Mouse (Mus musculus): ENCODE measurements at regions not wholly inside any gene's neighbourhood (a gene's known extent, or its start where the extent isn't known, plus 50 kb on each side); places are given as distances from the start of the nearest gene placed in this dataset.

DNA sequence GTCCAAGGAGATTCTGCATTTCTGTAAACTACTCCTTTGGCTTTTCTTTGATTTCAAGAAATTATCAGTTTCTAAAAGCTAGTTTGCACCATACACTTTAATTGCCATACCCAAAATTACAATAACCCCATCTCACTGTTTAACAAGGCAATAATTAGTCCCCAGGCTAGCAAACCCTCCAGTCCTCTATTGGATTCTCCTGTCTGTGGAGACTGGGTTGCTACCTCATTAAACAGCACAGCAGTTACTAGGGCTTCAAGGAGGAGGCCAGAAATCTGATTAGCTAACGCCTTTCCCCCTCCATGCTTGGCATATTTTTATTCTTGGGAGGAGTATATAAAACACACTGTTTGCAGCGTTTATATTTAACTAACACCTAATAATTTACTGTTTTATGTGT lies 119.1 kb downstream of the Hsd17b3 start:
- no peak overlapping the region for H3K4me3 ChIP-seq
- no peak overlapping the region for H3K27ac ChIP-seq
- no peak for TF ChIP-seq CTCF (conservative IDR thresholded peaks at IDR 0.05)
- DNase-seq (ENCODE audit: low spot score in 2 of 2) = no peak

- DNase-seq (ENCODE audit: low spot score in 2 of 2) = no peak
- TF ChIP-seq CTCF (conservative IDR thresholded peaks at IDR 0.05) = no peak
- Histone ChIP-seq H3K4me3 (no peak overlapping the region), H3K27ac (no peak overlapping the region)
Observed at GRCm38 (mm10) chr13:63968623-63969022, 120.4 kb downstream of the Hsd17b3 start.

DNA sequence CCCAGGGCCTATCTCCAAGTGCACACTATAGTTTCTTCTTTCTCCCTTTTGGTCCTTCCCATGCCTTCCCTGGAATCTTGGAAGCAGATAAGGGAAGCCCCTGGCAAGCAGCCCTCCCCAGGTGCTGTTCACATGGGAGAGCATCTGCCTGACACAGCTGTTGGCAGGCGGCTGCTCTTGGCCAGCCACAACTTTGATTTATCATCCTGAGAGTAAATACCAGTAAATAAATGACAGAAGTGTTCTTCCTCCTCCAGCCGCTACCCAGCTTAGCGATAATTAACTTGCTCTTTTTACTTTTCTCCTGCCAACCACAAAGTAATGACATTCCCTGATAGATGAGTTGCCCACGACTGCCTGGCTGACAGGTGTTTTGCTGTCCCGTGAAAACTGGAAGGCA lies 131.9 kb downstream of the Hsd17b3 start:
- DNase-seq (ENCODE audit: low spot score in 2 of 2) = no peak
- no peak for TF ChIP-seq CTCF (conservative IDR thresholded peaks at IDR 0.05)

DNA sequence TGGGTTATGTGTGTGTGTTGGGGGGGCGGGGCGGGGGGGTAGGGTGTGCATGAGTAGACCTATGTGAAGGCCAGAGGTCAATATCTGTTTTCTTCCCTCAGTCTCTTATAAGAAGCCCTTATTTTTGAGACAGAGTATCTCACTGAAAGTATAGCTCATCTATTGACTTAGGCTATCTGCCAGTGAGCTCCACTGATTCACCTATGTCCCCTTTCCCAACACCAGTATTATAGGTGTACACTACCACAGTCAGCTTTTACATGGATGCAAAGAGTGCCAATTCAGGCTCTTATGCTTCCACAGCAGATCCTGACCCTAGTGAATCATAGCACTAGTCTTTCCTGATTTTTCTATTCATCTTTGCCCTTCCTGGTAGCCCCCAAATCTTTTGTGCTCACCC lies 134.7 kb downstream of the Hsd17b3 start:
- DNase-seq (ENCODE audit: low spot score in 2 of 2) = no peak
- no peak overlapping the region for H3K4me3 ChIP-seq
- no peak overlapping the region for H3K27ac ChIP-seq
- TF ChIP-seq CTCF (conservative IDR thresholded peaks at IDR 0.05) = no peak

More for the DNA sequence above, 131.9 kb downstream of the Hsd17b3 start:
- Histone ChIP-seq H3K4me3 (no peak overlapping the region), H3K27ac (no peak overlapping the region)

- no peak for TF ChIP-seq CTCF (conservative IDR thresholded peaks at IDR 0.05)
- no peak overlapping the region for H3K4me3 ChIP-seq
- DNase-seq (ENCODE audit: low spot score in 2 of 2) = no peak
- no peak overlapping the region for H3K27ac ChIP-seq
Observed at GRCm38 (mm10) chr13:63951922-63952734, 136.9 kb downstream of the Hsd17b3 start.

DNA sequence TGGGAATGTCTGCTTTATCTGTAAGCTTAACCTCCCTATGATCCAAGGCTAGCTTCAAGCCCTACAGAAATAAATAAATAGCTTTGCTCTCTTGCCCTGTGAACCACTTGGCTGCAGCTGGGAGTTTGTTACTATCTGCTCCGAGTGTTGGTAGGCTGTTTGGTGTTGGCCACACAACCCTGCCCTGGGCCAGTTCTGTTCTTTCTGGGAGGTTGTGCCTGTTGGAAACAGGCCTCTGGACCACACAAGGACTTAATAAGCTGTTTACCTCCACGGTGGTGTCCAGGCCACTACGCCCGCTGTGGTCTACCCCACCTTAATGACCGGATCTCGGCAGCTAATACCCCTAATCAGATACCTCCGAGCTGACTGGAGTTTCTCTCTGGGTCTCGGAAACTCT lies 136.1 kb downstream of the Ercc6l2 start:
- Histone ChIP-seq H3K27ac (no peak overlapping the region), H3K4me3 (no peak overlapping the region)
- DNase-seq (ENCODE audit: low spot score in 2 of 2) = no peak
- no peak for TF ChIP-seq CTCF (conservative IDR thresholded peaks at IDR 0.05)

Data from layer of hippocampus, adult 2 months (tissue).